Mouse (Mus musculus) midbrain, postnatal 0 days (tissue): ENCODE measurements around the gene Tpx2. TPM values are rescaled to one million over a fixed set of nuclear protein-coding genes. Genes with fewer than 3 reads are reported as not detected.
A peak's percentile ranks its signal among the peaks of the same experiment; 100 is the strongest.

Experiments
- ATAC-seq: fragments of 200-750 bp; cut with Nextera tagmentation; 2 replicates; pipeline ENCODE4 v1.8.0; 2017; ENCODE audit warnings: moderate number of reproducible peaks, mild to moderate bottlenecking, moderate TSS enrichment, moderate library complexity; ENCODE audit not compliant: low FRiP score
- DNase-seq: peaks from one replicate; pipeline ENCODE4 v3.0.0-alpha.2; 2015; ENCODE audit warnings: low spot score
- H3K27ac ChIP-seq: fragments of 300-500 bp; sonication (generic); 2 replicates; pipeline ENCODE4 v1.5.1; 2014; ENCODE audit warnings: low read depth, mild to moderate bottlenecking, low read length, mixed read lengths
- H3K27me3 ChIP-seq: fragments of 300-500 bp; sonication (generic); 2 replicates; pipeline ENCODE4 v1.6.1; 2014; ENCODE audit warnings: low read length, control low read depth, mixed read lengths; ENCODE audit not compliant: insufficient read depth
- H3K36me3 ChIP-seq: fragments of 300-500 bp; sonication (generic); 2 replicates; pipeline ENCODE4 v1.6.1; 2014; ENCODE audit warnings: low read length, control low read depth, mixed read lengths; ENCODE audit not compliant: insufficient read depth
- H3K4me1 ChIP-seq: fragments of 300-500 bp; sonication (generic); 2 replicates; pipeline ENCODE4 v1.6.1; 2014; ENCODE audit warnings: mild to moderate bottlenecking, control low read depth, antibody characterized with exemption, low read length, mixed read lengths; ENCODE audit not compliant: insufficient read depth
- H3K4me2 ChIP-seq: fragments of 300-500 bp; sonication (generic); 2 replicates; pipeline ENCODE4 v1.6.1; 2014; ENCODE audit warnings: low read depth, mild to moderate bottlenecking, low read length, mixed read lengths; ENCODE audit not compliant: poor library complexity, severe bottlenecking
- H3K4me3 ChIP-seq: fragments of 300-500 bp; sonication (generic); 2 replicates; pipeline ENCODE4 v1.5.1; 2014; ENCODE audit warnings: low read depth, mild to moderate bottlenecking, low read length, moderate library complexity
- H3K9ac ChIP-seq: fragments of 300-500 bp; sonication (generic); replicated peaks from 2 replicates; pipeline ENCODE4 v1.6.1; 2014; ENCODE audit warnings: mild to moderate bottlenecking, low read length, moderate library complexity, mixed read lengths; ENCODE audit not compliant: poor library complexity, severe bottlenecking
- H3K9me3 ChIP-seq: fragments of 300-500 bp; sonication (generic); 2 replicates; pipeline ENCODE4 v1.6.1; 2016; ENCODE audit warnings: low read length, control low read depth
- CTCF ChIP-seq: IDR thresholded peaks from 2 replicates; pipeline ENCODE4 v1.5.1; 2016; ENCODE audit warnings: antibody characterized with exemption, mild to moderate bottlenecking
- WGBS: fragments of 180-500 bp; shearing (Covaris S2); extraction: QIAGEN DNeasy Blood & Tissue Kit; methylation state at CpG from one replicate; pipeline ENCODE4 v1.1.7; 2014; 5-methylcytosine and 5-hydroxymethylcytosine counted together
- polyA plus RNA-seq: library from polyadenylated mRNA; unstranded; fragments of >200 nt; fragmentation: Nextera tagmentation; extraction: Ambion mirVana; gene quantifications from 2 replicates; pipeline ENCODE4 v1.2.1, GENCODE M21; 2015
- total RNA-seq: library from RNA; depleted of rRNA; stranded (reverse); fragments of >200 nt; gene quantifications from 2 replicates; pipeline ENCODE4 v1.2.3, GENCODE M21; 2014

The Tpx2 gene
- total and polyA plus RNA-seq, 2 experiments from 2014 or later = 4.7 to 4.8 TPM

DNA sequence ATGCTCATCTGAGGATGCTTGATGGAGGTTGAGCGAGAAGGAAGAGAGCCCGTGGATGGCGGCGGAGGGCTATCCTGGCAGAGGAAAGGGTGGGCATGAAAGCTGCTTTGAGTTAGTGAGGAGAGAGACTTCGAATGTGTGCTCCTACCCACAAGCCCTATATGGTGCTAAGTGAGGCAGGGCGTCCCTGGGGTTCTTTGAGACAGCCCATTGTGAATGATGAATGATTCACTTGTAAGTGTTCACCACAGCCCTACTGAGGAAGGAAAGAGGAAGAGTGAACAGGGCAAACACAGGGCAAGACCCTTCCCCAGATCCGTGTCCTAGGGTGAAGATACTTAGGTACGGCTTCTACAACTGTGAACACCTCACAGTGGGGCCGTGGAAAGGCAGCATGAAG, 79.1 kb downstream of the Tpx2 start:
- TF ChIP-seq CTCF = no peak
- Histone ChIP-seq H3K36me3 (no peaks in the 10 kb centered on the region), H3K4me3 (no peak overlapping the region), H3K4me2 (no peak overlapping the region), H3K4me1 (no peaks in the 10 kb centered on the region), H3K9ac (no peak overlapping the region), H3K27me3 (no peaks in the 10 kb centered on the region), H3K9me3 (no peaks in the 10 kb centered on the region), H3K27ac (no peak overlapping the region)
- DNase-seq (no peak), ATAC-seq (no peak)
- 78% methylated on average over 9 of the region's 9 CpGs for WGBS

DNA sequence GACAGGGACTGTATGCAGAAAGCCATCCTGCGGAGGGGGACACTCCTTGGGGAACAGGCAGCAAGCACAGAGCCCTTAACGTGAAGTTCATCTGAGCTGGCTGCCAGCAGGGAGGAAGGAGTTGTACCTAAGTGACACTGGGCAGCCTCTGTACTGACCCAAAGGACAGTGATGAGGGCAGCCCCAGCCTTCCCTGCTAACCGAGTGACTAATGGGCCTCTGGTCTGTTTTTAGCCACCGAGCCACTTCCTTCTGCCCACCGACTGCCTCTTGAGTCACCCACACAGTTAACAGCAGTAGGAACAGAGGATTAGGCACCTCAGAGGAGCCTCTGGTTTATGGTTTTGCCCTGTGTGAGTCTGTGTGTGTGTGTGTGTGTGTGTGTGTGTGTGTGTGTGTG, 79.6 kb downstream of the Tpx2 start:
- Histone ChIP-seq H3K4me2 (no peak overlapping the region), H3K4me1 (no peaks in the 10 kb centered on the region), H3K9ac (no peak overlapping the region), H3K27ac (no peak overlapping the region), H3K36me3 (no peaks in the 10 kb centered on the region), H3K9me3 (no peaks in the 10 kb centered on the region), H3K27me3 (no peaks in the 10 kb centered on the region), H3K4me3 (no peak overlapping the region)
- ATAC-seq (no peak), DNase-seq (no peak)
- TF ChIP-seq CTCF = no peak
- WGBS = 69% methylated on average over 5 of the region's 5 CpGs

- Histone ChIP-seq H3K4me3 (no peak overlapping the region), H3K27ac (no peak overlapping the region), H3K36me3 (no peaks in the 10 kb centered on the region), H3K4me2 (no peak overlapping the region), H3K4me1 (no peaks in the 10 kb centered on the region), H3K27me3 (no peaks in the 10 kb centered on the region), H3K9ac (no peak overlapping the region), H3K9me3 (no peaks in the 10 kb centered on the region)
- ATAC-seq = no peak
- 57% methylated on average over 14 of the region's 14 CpGs for WGBS
- TF ChIP-seq CTCF = no peak
- DNase-seq = no peak
Observed at GRCm38 (mm10) chr2:152928219-152928987, 80.6 kb downstream of the Tpx2 start.

GRCm38 (mm10) chr2:152928988-152929370, 81.2 kb downstream of the Tpx2 start:
- DNase-seq (no peak), ATAC-seq (no peak)
- TF ChIP-seq CTCF = no peak
- H3K4me3 ChIP-seq = no peak overlapping the region
- WGBS = 72% methylated on average over 3 of the region's 3 CpGs
- H3K9ac ChIP-seq = no peak overlapping the region
- H3K27me3 ChIP-seq = no peaks in the 10 kb centered on the region
- no peaks in the 10 kb centered on the region for H3K36me3 ChIP-seq
- no peaks in the 10 kb centered on the region for H3K4me1 ChIP-seq
- no peaks in the 10 kb centered on the region for H3K9me3 ChIP-seq
- H3K4me2 ChIP-seq = no peak overlapping the region
- no peak overlapping the region for H3K27ac ChIP-seq

DNA sequence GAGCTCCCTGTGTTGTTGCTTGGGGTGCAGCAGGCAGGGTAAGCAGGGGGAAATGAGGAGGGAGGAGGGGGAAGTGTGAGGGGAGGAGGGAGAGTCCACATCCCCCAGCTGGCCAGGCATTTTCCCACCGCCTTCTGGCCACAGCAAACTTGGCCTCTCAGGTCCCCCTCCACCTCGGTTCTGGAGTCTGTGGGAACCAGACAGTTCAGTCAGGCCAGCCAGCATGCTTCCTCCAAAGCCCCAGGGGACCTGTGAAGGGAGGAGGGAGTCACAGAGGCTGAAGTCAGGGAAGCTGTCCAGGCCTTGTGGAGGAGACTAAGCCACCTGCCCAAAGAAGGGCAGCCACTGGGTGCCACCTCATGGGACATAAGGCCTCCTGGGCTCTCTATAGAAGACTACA, 82.5 kb downstream of the Tpx2 start:
- Histone ChIP-seq H3K4me2 (no peak overlapping the region), H3K9me3 (no peaks in the 10 kb centered on the region), H3K9ac (no peak overlapping the region), H3K4me3 (no peak overlapping the region), H3K27ac (no peak overlapping the region), H3K36me3 (no peaks in the 10 kb centered on the region), H3K4me1 (no peaks in the 10 kb centered on the region), H3K27me3 (no peaks in the 10 kb centered on the region)
- 34% methylated on average over 2 of the region's 2 CpGs for WGBS
- no peak for TF ChIP-seq CTCF
- ATAC-seq = no peak; the same call in 1 of the 2 replicates
- no peak for DNase-seq

DNA sequence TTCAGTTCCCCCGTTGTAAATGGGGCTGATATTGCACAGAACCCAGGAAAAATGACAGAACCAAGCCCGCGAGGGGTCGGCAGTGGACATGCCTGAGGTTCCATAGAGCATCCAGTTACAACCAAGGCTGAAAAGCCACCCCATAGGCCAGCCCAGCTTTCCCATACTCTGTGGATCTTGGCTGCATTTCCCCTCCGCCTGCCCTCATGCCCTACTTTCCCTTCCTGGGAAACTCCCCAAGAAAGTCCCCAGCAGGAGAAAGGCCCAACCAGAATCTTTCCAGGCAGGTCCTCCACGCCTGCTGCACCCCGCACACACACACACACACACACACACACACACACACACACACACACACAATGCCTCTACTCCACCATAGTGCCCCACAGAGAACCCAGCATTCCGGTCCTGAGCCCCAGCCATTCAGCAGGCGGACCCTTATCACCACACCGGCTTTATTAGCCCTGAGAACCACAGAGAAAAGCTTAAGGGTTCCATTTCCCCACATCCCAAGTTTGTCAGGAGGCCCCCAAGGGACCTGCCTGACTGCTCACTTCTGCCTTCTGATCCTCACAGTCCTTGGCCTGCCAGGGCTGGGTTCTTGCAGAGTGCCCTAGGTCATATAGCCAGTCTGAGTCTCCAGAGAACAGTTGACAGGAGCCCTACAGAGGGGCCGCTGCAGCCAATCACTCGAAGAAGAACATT, 83.8 kb downstream of the Tpx2 start:
- peak overlapping the region; percentile 38; the same call in 1 of the 2 replicates for H3K27ac ChIP-seq
- H3K27me3 ChIP-seq = no peaks in the 10 kb centered on the region
- H3K4me1 ChIP-seq = no peaks in the 10 kb centered on the region
- no peak for DNase-seq
- ATAC-seq = no peak
- no peak overlapping the region for H3K4me2 ChIP-seq
- H3K36me3 ChIP-seq = no peaks in the 10 kb centered on the region
- no peak overlapping the region for H3K4me3 ChIP-seq
- TF ChIP-seq CTCF = no peak
- 71% methylated on average over 11 of the region's 12 CpGs for WGBS
- no peaks in the 10 kb centered on the region for H3K9me3 ChIP-seq
- no peak overlapping the region for H3K9ac ChIP-seq
